Mouse (Mus musculus) heart, embryonic 14.5 days (tissue): ENCODE measurements around the gene Itga9. TPM values are rescaled to one million over a fixed set of nuclear protein-coding genes. Genes with fewer than 3 reads are reported as not detected.

Experiments
- ATAC-seq: fragments of 200-750 bp; cut with Nextera tagmentation; 2 replicates; pipeline ENCODE4 v1.8.0; 2017; ENCODE audit warnings: low read depth, moderate TSS enrichment; ENCODE audit not compliant: insufficient number of reproducible peaks, insufficient read depth, low FRiP score
- H3K27ac ChIP-seq, 2 experiments: fragments of 200-500 bp in 1 of 2; fragments of 300-500 bp in 1 of 2; sonication (generic) in 1 of 2; replicated peaks in 1 of 2; 2 replicates each; pipeline ENCODE4 v1.5.1; 2012 to 2014; ENCODE audit warnings: low read depth in 2 of 2, low read length in 2 of 2, control low read depth in 1 of 2, mild to moderate bottlenecking in 1 of 2, mixed read lengths in 1 of 2; ENCODE audit not compliant: control insufficient read depth in 1 of 2, insufficient read depth in 1 of 2
- H3K27me3 ChIP-seq: fragments of 300-500 bp; sonication (generic); 2 replicates; pipeline ENCODE4 v1.6.1; 2014; ENCODE audit warnings: mild to moderate bottlenecking, low read length, control low read depth; ENCODE audit not compliant: control insufficient read depth, insufficient read depth
- H3K36me3 ChIP-seq: fragments of 300-500 bp; sonication (generic); 2 replicates; pipeline ENCODE4 v1.6.1; 2014; ENCODE audit warnings: mild to moderate bottlenecking, control low read depth, low read length, mixed read lengths; ENCODE audit not compliant: control insufficient read depth, insufficient read depth
- H3K4me1 ChIP-seq, 2 experiments: fragments of 200-500 bp in 1 of 2; fragments of 300-500 bp in 1 of 2; sonication (generic) in 1 of 2; 2 replicates each; pipeline ENCODE4 v1.6.1; 2012 to 2014; ENCODE audit warnings: low read length in 2 of 2, control low read depth in 1 of 2, mixed read lengths in 1 of 2; ENCODE audit not compliant: control insufficient read depth in 2 of 2, insufficient read depth in 2 of 2
- H3K4me2 ChIP-seq: fragments of 300-500 bp; sonication (generic); 2 replicates; pipeline ENCODE4 v1.6.1; 2014; ENCODE audit warnings: mild to moderate bottlenecking, low read length
- H3K4me3 ChIP-seq, 2 experiments: fragments of 200-500 bp in 1 of 2; fragments of 300-500 bp in 1 of 2; sonication (generic) in 1 of 2; 2 replicates each; pipeline ENCODE4 v1.5.1; 2012 to 2014; ENCODE audit warnings: low read length in 2 of 2, mild to moderate bottlenecking in 2 of 2, control low read depth in 1 of 2, low read depth in 1 of 2, moderate library complexity in 1 of 2; ENCODE audit not compliant: control insufficient read depth in 1 of 2, insufficient read depth in 1 of 2
- H3K9ac ChIP-seq: fragments of 300-500 bp; sonication (generic); 2 replicates; pipeline ENCODE4 v1.6.1; 2014; ENCODE audit warnings: mild to moderate bottlenecking, low read length
- H3K9me3 ChIP-seq: fragments of 300-500 bp; sonication (generic); 2 replicates; pipeline ENCODE4 v1.6.1; 2016; ENCODE audit warnings: low read length, control low read depth; ENCODE audit not compliant: control insufficient read depth
- WGBS: fragments of 180-500 bp; shearing (Covaris S2); extraction: QIAGEN DNeasy Blood & Tissue Kit; methylation state at CpG from one replicate; pipeline ENCODE4 v1.1.7; 2014; 5-methylcytosine and 5-hydroxymethylcytosine counted together
- polyA plus RNA-seq: library from polyadenylated mRNA; unstranded; fragments of >200 nt; fragmentation: Nextera tagmentation; extraction: Ambion mirVana; gene quantifications from 2 replicates; pipeline ENCODE4 v1.2.1, GENCODE M21; 2014

The Itga9 gene
- polyA plus RNA-seq, 1 experiment from 2014 or later, result 15.2 TPM

DNA sequence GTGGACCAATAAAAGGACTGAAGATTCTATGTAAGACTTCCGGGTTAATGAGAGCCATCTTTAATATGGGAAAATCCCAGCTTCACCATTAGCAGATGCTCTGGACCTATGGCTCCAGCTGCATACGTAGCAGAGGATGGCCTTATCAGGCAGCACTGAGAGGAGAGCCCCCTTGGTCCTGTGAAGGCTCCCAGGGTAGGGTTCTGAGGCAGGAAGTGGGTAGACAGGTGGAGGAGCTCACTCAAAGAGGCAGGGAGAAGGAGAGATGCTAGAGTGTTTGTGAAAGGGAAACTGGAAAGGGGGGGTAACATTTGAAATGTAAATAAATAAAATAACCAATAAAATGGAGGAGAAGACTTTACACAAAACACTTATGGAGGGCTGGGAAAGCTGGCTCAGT is 145.9 kb downstream of the Itga9 start:
- Histone ChIP-seq H3K9me3 (no peaks in the 10 kb centered on the region), H3K36me3 (no peaks in the 10 kb centered on the region), H3K9ac (no peak overlapping the region), H3K4me2 (no peak overlapping the region), H3K4me1 (no peaks in the 10 kb centered on the region), H3K4me3 (no peak overlapping the region), H3K27ac (no peak overlapping the region), H3K27me3 (no peaks in the 10 kb centered on the region)
- WGBS, result 82% methylated on average over 2 of the region's 2 CpGs
- no peak for ATAC-seq

DNA sequence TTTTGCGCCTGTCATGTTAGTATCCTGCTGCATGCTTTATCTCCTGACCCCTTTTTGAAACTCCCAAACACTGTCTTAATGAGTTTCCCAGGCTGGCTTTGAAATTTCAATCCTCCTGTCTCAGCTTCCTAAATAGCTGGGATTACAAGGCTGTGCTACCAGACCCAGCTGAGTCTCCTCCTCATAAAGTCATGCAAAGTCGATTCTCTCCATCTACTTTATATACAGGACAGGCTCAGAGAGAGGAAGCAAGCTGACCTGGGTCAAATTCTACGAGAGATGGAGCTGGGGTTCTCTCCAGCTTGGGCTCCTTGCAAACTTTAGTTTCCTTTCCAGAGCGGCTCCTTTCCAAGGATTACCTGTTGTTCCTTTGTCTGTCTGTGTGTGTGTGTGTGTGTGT is 153.0 kb downstream of the Itga9 start:
- H3K4me3 ChIP-seq, result no peak overlapping the region
- peaks cover 11 to 18% of the 10 kb centered on the region in 2 experiments for H3K4me1 ChIP-seq
- H3K27ac ChIP-seq, result no peak overlapping the region
- no peak overlapping the region for H3K4me2 ChIP-seq
- H3K9me3 ChIP-seq, result no peaks in the 10 kb centered on the region
- WGBS, result 50% methylated on average over 4 of the region's 4 CpGs
- no peaks in the 10 kb centered on the region for H3K27me3 ChIP-seq
- H3K9ac ChIP-seq, result no peak overlapping the region
- H3K36me3 ChIP-seq, result no peaks in the 10 kb centered on the region
- ATAC-seq, result no peak

DNA sequence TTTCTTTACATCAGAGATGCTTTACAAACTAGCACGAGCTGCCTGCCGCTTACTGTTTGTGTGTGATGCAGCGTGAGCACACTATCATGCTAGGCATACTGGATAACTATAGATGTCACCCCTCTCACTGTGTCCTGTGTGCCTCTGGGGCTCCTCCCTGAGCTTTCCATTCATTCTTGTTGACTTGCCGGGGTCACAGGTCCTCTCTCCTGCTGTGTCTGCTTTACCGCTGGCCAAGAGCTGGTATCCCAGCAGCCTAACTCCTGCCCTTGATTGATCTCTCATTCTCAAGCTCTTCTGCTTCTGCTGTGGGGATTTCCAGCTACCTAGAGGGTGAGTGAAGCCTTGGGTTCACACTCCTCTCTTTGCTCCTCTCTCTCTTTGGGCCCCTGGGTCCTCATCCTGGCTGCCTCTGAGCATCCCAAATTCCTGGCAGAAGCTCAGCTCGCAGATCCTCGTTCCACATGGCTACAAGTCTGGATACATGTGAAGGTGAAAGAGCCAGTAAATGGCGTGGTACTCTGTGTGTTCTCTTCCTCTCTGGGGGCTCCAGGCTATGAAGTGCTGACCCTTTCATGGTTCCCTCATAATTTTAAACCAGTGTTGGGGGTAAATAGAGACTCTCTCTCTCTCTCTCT is 155.6 kb downstream of the Itga9 start:
- Histone ChIP-seq H3K4me1 (peaks cover 14 to 18% of the 10 kb centered on the region in 2 experiments), H3K4me2 (no peak overlapping the region), H3K36me3 (no peaks in the 10 kb centered on the region), H3K27me3 (no peaks in the 10 kb centered on the region), H3K9ac (no peak overlapping the region), H3K4me3 (no peak overlapping the region), H3K27ac (0 out of 4 replicates have a peak overlapping the region, but pooled peaks of 1 of the 2 experiments have one; percentile 1), H3K9me3 (no peaks in the 10 kb centered on the region)
- no peak for ATAC-seq
- 69% methylated on average over 8 of the region's 8 CpGs for WGBS

DNA sequence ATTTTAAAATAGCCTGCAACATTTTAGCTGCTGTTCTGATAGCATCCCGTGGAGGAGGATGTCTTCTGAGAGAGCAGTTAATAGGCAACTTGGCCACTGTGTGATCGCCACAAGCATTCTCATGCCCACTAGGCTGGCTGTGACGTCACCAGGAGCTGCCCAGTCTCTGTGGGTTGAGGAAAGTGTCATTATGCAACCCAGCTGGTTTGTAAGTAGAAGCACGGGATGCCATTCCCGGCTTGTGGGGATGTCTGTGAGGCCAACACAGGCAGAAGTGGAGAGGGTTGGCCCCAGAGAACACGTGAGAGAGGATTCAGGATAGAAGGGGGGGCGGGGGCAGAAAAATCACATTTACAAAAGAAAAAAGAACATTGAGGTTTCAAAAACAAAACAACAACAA is 156.3 kb downstream of the Itga9 start:
- no peak for ATAC-seq
- Histone ChIP-seq H3K9me3 (no peaks in the 10 kb centered on the region), H3K27me3 (no peaks in the 10 kb centered on the region), H3K4me2 (no peak overlapping the region), H3K9ac (no peak overlapping the region), H3K4me1 (peaks cover 14 to 18% of the 10 kb centered on the region in 2 experiments), H3K36me3 (no peaks in the 10 kb centered on the region), H3K27ac (0 out of 4 replicates have a peak overlapping the region, but pooled peaks of 1 of the 2 experiments have one; percentile 11), H3K4me3 (no peak overlapping the region)
- WGBS, result 29% methylated on average over 7 of the region's 7 CpGs

DNA sequence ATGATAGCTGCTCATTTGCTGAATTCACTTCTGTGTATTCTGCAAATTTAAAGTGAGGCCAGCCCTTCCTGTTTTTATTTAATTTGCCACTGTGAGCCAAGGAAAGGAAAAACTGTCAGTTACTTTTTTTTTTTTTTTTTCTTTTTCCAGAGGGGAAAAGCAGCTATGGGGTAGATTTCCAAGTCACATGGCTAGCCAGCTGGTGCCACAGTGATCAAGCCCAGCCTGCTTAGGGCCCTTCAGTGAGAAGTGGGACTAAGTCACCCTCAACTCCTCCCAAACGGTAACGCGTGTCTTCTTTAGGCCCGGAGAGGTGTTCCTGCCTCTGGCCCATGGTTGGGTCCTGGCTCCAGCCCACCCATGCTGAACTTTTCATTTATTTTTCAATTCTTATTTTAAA is 156.7 kb downstream of the Itga9 start:
- no peak overlapping the region for H3K9ac ChIP-seq
- no peak overlapping the region for H3K4me2 ChIP-seq
- H3K27ac ChIP-seq, result 0 out of 4 replicates have a peak overlapping the region, but pooled peaks of 1 of the 2 experiments have one; percentile 11
- no peak for ATAC-seq
- peaks cover 14 to 18% of the 10 kb centered on the region in 2 experiments for H3K4me1 ChIP-seq
- 83% methylated on average over 4 of the region's 4 CpGs for WGBS
- H3K9me3 ChIP-seq, result no peaks in the 10 kb centered on the region
- no peak overlapping the region for H3K4me3 ChIP-seq
- no peaks in the 10 kb centered on the region for H3K36me3 ChIP-seq
- H3K27me3 ChIP-seq, result no peaks in the 10 kb centered on the region

DNA sequence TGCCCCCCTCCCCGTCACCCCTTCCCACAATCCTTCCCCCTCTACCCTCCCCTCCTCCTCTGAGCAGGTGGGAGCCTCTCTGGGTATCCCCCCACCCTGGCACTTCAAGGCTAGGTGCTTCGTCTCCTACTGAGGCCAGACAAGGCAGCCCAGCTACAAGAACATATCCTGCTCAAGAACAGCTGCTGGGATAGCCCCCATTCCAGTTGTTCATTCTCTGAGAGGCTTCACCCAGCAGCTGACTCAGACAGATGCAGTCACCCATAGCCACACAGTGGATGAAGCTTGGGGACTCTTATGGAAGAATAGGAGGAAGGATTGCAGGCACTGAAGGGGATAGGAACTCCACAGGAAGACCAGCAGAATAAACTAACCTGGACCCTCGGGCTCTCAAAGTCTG is 157.2 kb downstream of the Itga9 start:
- H3K4me2 ChIP-seq, result no peak overlapping the region
- no peak overlapping the region for H3K27ac ChIP-seq
- no peaks in the 10 kb centered on the region for H3K36me3 ChIP-seq
- WGBS, result 91% methylated on average over 3 of the region's 3 CpGs
- no peak for ATAC-seq
- H3K4me1 ChIP-seq, result peaks cover 14 to 18% of the 10 kb centered on the region in 2 experiments
- no peak overlapping the region for H3K9ac ChIP-seq
- no peaks in the 10 kb centered on the region for H3K9me3 ChIP-seq
- H3K4me3 ChIP-seq, result no peak overlapping the region
- no peaks in the 10 kb centered on the region for H3K27me3 ChIP-seq

DNA sequence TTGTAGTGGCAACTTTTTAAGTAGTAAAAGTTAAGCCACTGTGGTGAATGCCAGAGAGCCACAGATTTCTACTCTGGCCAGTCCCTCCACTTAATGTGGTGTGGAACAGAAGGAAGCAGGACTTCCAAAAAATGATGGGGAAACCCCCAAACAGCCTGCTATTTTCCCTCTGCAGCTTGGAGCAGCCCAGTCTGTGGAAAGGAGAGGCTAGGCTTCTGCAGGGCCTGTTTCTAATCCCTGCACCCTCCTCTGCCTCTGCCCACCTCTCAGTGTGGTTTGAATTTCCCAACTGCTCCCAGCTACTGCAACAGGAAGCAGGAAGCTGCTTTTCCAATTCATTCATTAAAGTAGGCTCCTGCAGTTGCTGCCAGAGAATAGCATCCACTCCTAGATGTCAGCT is 158.6 kb downstream of the Itga9 start:
- Histone ChIP-seq H3K4me3 (no peak overlapping the region), H3K4me1 (peaks cover 14 to 18% of the 10 kb centered on the region in 2 experiments), H3K36me3 (peaks cover 10% of the 10 kb centered on the region; the same call in 1 of the 2 replicates), H3K27me3 (no peaks in the 10 kb centered on the region), H3K9me3 (no peaks in the 10 kb centered on the region), H3K27ac (0 out of 4 replicates have a peak overlapping the region, but pooled peaks of 1 of the 2 experiments have one; percentile 20), H3K4me2 (no peak overlapping the region), H3K9ac (no peak overlapping the region)
- ATAC-seq, result no peak

DNA sequence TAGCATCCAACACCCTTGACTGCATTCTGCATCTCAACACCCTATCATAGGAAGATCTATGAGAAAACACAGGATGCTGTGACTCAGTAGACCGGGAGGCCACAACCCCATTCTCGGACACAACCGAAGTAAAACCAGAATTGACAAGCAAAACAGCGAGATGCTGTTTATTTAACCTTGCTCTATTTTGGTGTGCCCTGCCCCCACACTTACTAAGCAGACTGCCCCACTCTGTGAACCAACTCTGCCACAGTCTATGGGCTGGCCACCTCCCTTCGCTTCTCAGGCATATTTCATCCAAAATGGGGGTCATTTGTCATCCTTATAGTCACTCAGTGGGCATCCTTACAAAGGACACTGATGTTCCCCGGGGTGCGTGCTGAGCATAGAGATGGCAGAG is 160.5 kb downstream of the Itga9 start:
- no peak overlapping the region for H3K27ac ChIP-seq
- no peak overlapping the region for H3K4me3 ChIP-seq
- peaks cover 11 to 14% of the 10 kb centered on the region in 2 experiments for H3K4me1 ChIP-seq
- no peaks in the 10 kb centered on the region for H3K9me3 ChIP-seq
- WGBS, result 69% methylated on average over 7 of the region's 7 CpGs
- H3K4me2 ChIP-seq, result no peak overlapping the region
- H3K27me3 ChIP-seq, result no peaks in the 10 kb centered on the region
- no peak for ATAC-seq
- no peak overlapping the region for H3K9ac ChIP-seq
- H3K36me3 ChIP-seq, result peaks cover 14% of the 10 kb centered on the region; the same call in 1 of the 2 replicates
